Comparison of ENCODE assay signal across 13 mouse cellular contexts in genomic region chr6:52230516-52231165, GRCm38 (mm10). TPM values are rescaled to one million over a fixed set of nuclear protein-coding genes. Genes with fewer than 3 reads are reported as not detected.
DNase-seq lines count a peak whose midpoint lies in the region; ATAC-seq lines count a peak whose summit lies in the region.
"Had no signal": no experiment of that assay in that cellular context is flagged by ENCODE, and none has a peak within 500 bp of the region (broad histone marks: within the 10 kb centered on the region; RNA-seq: fewer than 3 reads in every experiment).

Gene Hoxa9, minus strand, starts transcription at chr6:52231089.

- peaks cover 96% of the 10 kb centered on the region for H3K27me3 ChIP-seq in liver, embryonic 11.5 days (replicated peaks; ENCODE audit: control insufficient read depth, insufficient read depth, low read length)
- peaks cover 98% of the 10 kb centered on the region for H3K27me3 ChIP-seq in intestine, embryonic 14.5 days (replicated peaks; ENCODE audit: control insufficient read depth, insufficient read depth, low read length)
- H3K27me3 ChIP-seq in limb, embryonic 12.5 days: no peaks in the 10 kb centered on the region; the same call in 1 of the 2 replicates

- H3K27ac ChIP-seq in liver, embryonic 11.5 days (ENCODE audit: low read depth, low read length): no peak within 1 kb of the TSS
- peak within 1 kb of the TSS; percentile 69 for H3K27ac ChIP-seq in intestine, embryonic 14.5 days (ENCODE audit: low read depth)
- H3K27ac ChIP-seq in limb, embryonic 12.5 days: peak within 1 kb of the TSS; percentile 100
- H3K27ac ChIP-seq: embryonic facial prominence, embryonic 13.5 days had no signal

- H3K36me3 ChIP-seq in liver, embryonic 11.5 days (ENCODE audit: control insufficient read depth, insufficient read depth, low read length): no peaks in the 10 kb centered on the region
- H3K36me3 ChIP-seq in intestine, embryonic 14.5 days (ENCODE audit: control insufficient read depth, insufficient read depth, low read length): no peaks in the 10 kb centered on the region
- peaks cover 51% of the 10 kb centered on the region for H3K36me3 ChIP-seq in limb, embryonic 12.5 days
- H3K36me3 ChIP-seq: embryonic facial prominence, embryonic 13.5 days; G1E had no signal

- H3K4me1 ChIP-seq in liver, embryonic 11.5 days (replicated peaks; ENCODE audit: control insufficient read depth, insufficient read depth, low read length): no peaks in the 10 kb centered on the region
- H3K4me1 ChIP-seq in intestine, embryonic 14.5 days (replicated peaks; ENCODE audit: control insufficient read depth, insufficient read depth, low read length): no peaks in the 10 kb centered on the region
- peaks cover 14% of the 10 kb centered on the region for H3K4me1 ChIP-seq in limb, embryonic 12.5 days (replicated peaks)

- DNase-seq in liver, embryonic 11.5 days (ENCODE audit: low spot score): no peak
- DNase-seq in liver: no peak
- peak; percentile 21 for DNase-seq in R1 (ENCODE audit: low read depth, low spot score)
- peak; percentile 82 for DNase-seq in intestine, embryonic 14.5 days (ENCODE audit: low spot score)
- no peak for DNase-seq in right cerebral cortex, adult 2 months (ENCODE audit: low spot score in 2 of 2)
- DNase-seq in right cerebral cortex, adult 18-20 months: no peak
- DNase-seq in testis, postnatal 14 days (ENCODE audit: low spot score): no peak
- DNase-seq: right cerebral cortex, postnatal 14 days; thymus, postnatal 36 days had no signal

- H3K4me3 ChIP-seq in liver, embryonic 11.5 days (ENCODE audit: low read depth, low read length): peak within 1 kb of the TSS; percentile 23
- peak within 1 kb of the TSS; percentile 32 for H3K4me3 ChIP-seq in intestine, embryonic 14.5 days (ENCODE audit: low read depth, low read length)
- peak within 1 kb of the TSS; percentile 99 for H3K4me3 ChIP-seq in limb, embryonic 12.5 days (replicated peaks)
- H3K4me3 ChIP-seq: embryonic facial prominence, embryonic 13.5 days had no signal

- ATAC-seq in liver, embryonic 11.5 days (replicated peaks; ENCODE audit: low FRiP score): no peak
- ATAC-seq in intestine, embryonic 14.5 days (replicated peaks; ENCODE audit: low FRiP score, low TSS enrichment, low read depth): 0 out of 2 replicates have a peak, but pooled peaks have one; percentile 30
- peak; percentile 46 for ATAC-seq in limb, embryonic 12.5 days (ENCODE audit: insufficient number of reproducible peaks, insufficient read depth, low FRiP score, low TSS enrichment, low read depth)

- no peaks in the 10 kb centered on the region for H3K9me3 ChIP-seq in liver, embryonic 11.5 days (ENCODE audit: control insufficient read depth, low read length)
- no peaks in the 10 kb centered on the region for H3K9me3 ChIP-seq in intestine, embryonic 14.5 days (ENCODE audit: control insufficient read depth, low read length)
- no peaks in the 10 kb centered on the region for H3K9me3 ChIP-seq in limb, embryonic 12.5 days
- H3K9me3 ChIP-seq: embryonic facial prominence, embryonic 13.5 days had no signal

- WGBS in liver, embryonic 11.5 days: 2% methylated on average over 33 of the region's 36 CpGs
- 2% methylated on average over 26 of the region's 36 CpGs for WGBS in intestine, embryonic 14.5 days
- under 1% methylated on average over 23 of the region's 36 CpGs for WGBS in limb, embryonic 12.5 days

- no peak within 1 kb of the TSS for H3K4me2 ChIP-seq in liver, embryonic 11.5 days
- H3K4me2 ChIP-seq in intestine, embryonic 14.5 days (ENCODE audit: low read length): peak within 1 kb of the TSS; percentile 39
- H3K4me2 ChIP-seq in limb, embryonic 12.5 days: peak within 1 kb of the TSS; percentile 96
- H3K4me2 ChIP-seq: embryonic facial prominence, embryonic 13.5 days had no signal

- H3K9ac ChIP-seq in liver, embryonic 11.5 days (ENCODE audit: low read depth, low read length): no peak within 1 kb of the TSS
- peak within 1 kb of the TSS; percentile 63 for H3K9ac ChIP-seq in intestine, embryonic 14.5 days (ENCODE audit: low read length)
- H3K9ac ChIP-seq in limb, embryonic 12.5 days (replicated peaks): peak within 1 kb of the TSS; percentile 100
- H3K9ac ChIP-seq: embryonic facial prominence, embryonic 13.5 days had no signal

RNA-seq across cellular contexts. Expression of gene Hoxa9, which starts in this region (rescaled TPM):
- polyA plus RNA-seq in liver, embryonic 11.5 days (2014; fragmentation: Nextera tagmentation; extraction: Ambion mirVana): 1.8 and 2.2 TPM in 2 replicates
- 4.2 and 7.1 TPM in 2 replicates for polyA plus RNA-seq in intestine, embryonic 14.5 days (2014; fragmentation: Nextera tagmentation; extraction: Ambion mirVana)
- 74.7 and 77.4 TPM in 2 replicates for polyA plus RNA-seq in limb, embryonic 12.5 days (2016; fragmentation: Nextera tagmentation; extraction: Ambion mirVana)
- polyA plus RNA-seq: brain, embryonic 14.5 days; embryonic facial prominence, embryonic 13.5 days; G1E had no signal

Comparison
In these comparisons a context has a peak if more than half of its experiments do, and no peak if none do; other contexts are left out.
1. DNase-seq: peak in R1 (single experiment) and intestine, embryonic 14.5 days (single experiment); none in liver, embryonic 11.5 days (single experiment), liver (single experiment), right cerebral cortex, adult 2 months (0 of 2), right cerebral cortex, adult 18-20 months (single experiment) and testis, postnatal 14 days (single experiment).
2. H3K4me3 ChIP-seq: peak in every context shown above with its lines; median percentile 99 in limb, embryonic 12.5 days; 32 in intestine, embryonic 14.5 days; 23 in liver, embryonic 11.5 days.